Mouse (Mus musculus) gastrocnemius, postnatal 25 days (tissue): ENCODE measurements around the gene Tm9sf4. TPM values are rescaled to one million over a fixed set of nuclear protein-coding genes. Genes with fewer than 3 reads are reported as not detected.

Experiments
- DNase-seq: peaks from one replicate; pipeline ENCODE4 v3.0.0; 2022
- total RNA-seq, 2 experiments: library from RNA; stranded (reverse); gene quantifications; 1 replicate in 1 of 2; 2 replicates in 1 of 2; pipeline ENCODE4 v1.2.3; 2021

The Tm9sf4 gene
- total RNA-seq, 2 experiments from 2014 or later: 33.7 to 34.9 TPM

GRCm38 (mm10) chr2:153215421-153215820, 54.3 kb downstream of the Tm9sf4 start:
- no peak for DNase-seq

DNA sequence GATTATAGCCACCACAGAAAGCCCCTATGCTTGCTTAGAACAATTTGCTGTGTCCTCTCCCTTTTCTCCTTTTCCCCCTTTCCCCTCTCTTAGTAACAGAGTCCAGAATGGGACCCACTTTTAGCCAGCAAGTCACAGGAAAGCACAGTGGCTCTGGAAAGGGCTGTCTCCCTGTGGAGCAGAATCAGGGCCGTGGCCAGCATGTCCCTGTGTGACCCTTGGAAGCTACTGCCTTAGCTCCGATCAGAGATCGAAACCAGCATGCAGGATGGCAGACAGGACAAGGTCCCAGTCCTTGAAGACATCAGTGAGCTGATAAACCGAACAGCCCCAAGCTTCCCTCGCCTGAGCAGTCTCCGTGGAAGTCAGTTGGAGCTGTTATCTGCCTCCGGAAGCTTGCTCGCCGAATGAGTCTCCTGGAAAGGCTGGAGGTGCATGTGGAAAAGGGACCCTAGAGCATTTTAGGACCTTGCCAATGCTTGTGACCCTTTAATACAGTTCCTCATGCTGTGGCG, 56.8 kb downstream of the Tm9sf4 start:
- DNase-seq: no peak

DNA sequence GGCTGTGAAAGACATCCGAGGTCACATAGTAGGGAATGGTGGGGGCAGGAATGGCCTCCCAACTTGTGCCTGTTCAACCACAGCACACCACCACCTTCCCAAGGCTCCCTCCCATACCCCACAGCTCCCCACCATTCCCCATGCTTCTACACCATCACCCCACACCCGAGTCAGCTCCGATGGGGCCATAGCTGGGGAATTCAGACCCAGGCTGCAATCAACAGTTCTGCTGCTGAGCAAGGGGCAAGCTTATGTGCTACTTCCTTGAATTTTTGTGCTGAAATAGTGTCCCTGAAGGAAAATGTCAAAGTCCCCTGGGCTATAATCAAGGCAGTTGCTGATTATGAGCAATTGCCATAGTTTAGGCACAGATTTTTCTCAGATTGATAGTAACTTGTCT, 57.4 kb downstream of the Tm9sf4 start:
- no peak for DNase-seq

DNA sequence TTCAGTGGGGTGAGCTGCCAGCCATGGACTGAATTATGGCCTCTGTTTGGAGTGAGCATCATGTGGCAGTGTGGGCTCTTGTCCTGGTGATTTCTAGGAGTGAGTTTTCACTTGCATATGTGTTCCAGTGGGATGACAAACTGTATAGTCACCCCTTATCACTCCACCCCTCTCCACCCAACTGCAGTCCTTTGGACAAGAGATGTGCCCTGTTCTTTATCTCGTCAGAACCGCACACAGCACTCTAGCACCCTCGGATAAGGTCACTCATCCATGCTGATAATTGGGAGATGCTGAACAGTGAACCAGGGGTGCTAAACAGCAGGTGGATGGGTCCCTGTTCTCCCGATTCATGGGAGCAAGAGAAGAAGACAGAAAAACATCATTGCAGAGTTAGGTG, 60.5 kb downstream of the Tm9sf4 start:
- no peak for DNase-seq

DNA sequence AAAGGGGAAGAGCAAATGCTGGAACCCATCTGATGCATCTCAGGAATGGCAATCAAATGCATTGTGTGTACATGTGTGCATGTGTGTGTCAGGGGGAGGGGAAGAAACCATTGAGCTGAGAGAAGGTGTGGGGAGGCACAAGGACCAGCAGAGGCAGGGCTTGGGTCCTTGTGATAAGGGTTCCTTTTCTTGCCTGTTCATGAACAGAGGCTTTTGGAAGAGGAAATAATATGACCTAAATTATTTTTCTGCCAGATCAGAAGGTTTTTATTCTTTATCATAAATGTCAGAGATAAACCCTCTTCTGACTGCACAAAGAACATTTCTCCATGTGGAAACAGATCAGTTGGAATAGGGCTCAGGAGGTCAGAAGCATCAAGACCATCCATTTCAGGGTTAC, 61.0 kb downstream of the Tm9sf4 start:
- DNase-seq: no peak

- no peak for DNase-seq
These were observed 61.5 kb downstream of the Tm9sf4 start for GRCm38 (mm10) chr2:153222566-153222965.

- DNase-seq: peak; percentile 18
These were observed 64.0 kb downstream of the Tm9sf4 start, which contains the start of gene Tspyl3 for GRCm38 (mm10) chr2:153224946-153225594. TSS of gene Tspyl3 (minus strand) at chr2:153225441.

DNA sequence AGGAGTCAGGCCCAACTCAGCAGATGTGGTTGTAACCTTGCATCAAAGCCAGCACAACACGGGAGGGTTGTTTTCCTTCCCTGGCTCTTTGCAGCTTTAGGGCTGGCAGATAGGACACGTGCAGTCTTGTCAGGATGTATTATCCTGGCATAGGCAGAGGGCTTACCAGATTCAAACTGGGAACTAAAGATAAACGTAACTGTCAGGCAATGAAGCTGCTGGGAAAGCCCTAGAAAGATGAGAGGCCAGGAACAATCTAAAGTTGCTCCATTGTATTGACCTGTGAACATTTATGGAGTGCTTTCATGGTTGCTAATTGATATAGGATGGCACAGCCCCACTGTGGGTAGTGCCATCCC, 64.5 kb downstream of the Tm9sf4 start:
- DNase-seq: no peak

DNA sequence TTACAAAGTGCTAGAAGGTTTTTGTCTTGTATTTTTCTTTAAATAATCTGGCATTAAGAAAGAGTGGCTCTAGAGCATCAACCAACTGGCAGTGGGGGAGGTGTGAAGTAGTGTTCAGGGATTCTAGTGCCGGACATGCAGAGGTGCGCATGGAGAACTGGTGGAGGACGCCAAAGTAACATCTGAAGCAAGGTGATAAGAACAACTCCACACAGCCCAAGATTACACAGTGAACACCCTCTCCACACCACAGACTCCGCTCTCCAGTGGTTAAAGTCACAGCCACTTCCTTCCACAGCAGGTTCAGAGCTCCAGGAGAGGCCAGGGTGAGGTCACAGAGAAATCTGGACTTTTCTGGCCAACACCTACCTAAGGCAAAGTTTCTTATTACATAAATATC, 66.9 kb downstream of the Tm9sf4 start:
- no peak for DNase-seq

GRCm38 (mm10) chr2:153228523-153228922, 67.4 kb downstream of the Tm9sf4 start:
- DNase-seq: no peak

DNA sequence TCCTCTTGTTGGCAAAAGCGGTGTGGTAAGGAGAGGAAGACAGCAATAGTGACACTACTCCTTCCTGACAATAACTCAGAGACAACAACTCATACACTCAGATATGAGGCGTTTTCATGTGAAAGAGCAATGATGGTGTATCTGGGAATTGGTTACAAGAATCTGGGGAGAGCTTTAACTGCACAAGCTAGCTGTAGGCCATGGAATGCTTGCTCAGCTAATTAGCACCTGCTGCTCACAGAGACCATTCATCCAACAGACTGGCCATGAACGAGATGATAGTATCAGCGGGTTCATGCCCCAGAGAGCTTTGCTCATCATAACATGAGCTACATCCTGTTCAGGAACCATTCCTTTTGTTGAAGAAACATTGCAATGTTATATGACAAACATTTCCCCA, 76.1 kb downstream of the Tm9sf4 start:
- DNase-seq: no peak

DNA sequence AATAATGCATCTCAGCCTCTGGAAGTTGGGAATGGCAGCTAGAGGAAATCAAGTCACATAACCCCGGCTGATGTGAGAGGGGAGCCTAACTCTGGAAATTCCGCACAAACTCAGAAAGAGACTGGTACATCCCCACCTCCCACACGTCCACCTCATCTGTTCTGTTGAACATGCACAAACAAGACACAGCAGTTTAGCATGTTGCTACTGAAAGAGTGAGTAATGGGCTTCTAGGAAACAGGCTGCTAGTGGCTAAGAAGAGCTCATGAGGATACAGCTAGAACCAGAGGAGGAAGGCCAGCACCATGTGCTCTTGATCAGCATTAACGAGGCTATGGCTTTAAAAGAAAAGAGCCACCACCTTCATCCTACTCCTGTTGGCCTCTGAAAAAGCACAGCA, 76.8 kb downstream of the Tm9sf4 start:
- DNase-seq: no peak

- DNase-seq: no peak
These were observed 77.3 kb downstream of the Tm9sf4 start for GRCm38 (mm10) chr2:153238406-153238805.

DNA sequence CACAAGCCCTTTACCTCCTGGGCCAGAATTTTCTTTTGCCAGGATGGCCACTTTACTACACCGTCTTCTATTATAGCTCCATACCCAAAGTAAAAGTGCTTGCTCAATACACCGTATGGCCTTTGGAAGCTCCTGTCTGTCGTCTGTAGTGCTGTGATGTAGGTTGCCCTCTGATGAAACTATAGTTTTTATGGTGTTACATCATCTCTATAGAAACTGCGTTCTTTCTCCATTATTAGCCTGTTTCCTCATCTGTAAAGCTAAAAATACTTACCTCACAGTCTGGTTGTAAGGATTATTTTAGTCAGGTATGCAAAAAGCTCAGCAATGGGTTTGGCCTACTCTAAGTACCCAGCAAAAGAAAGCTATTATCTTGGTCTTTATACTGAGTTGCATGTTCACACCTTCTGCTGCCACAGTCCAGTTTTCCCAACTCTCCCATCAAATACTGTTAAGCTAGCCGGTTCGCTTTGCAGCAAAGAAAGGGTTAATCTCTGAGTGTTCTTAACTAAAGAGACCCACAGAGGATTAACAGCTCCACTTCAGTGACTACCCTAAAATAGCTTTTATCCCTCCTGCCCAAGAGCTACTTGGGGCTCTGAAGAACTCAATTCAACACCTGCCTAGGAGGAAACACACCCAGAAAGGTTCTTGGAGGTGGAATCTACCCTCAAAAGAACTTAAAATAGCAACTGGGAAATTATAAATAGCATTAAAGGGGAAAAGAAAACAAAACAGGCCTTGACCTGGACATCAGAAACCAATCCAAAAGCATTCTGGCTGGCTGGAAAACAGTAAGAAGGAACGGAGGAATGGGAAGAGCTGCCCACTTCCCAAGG, 78.1 kb downstream of the Tm9sf4 start:
- DNase-seq: no peak

DNA sequence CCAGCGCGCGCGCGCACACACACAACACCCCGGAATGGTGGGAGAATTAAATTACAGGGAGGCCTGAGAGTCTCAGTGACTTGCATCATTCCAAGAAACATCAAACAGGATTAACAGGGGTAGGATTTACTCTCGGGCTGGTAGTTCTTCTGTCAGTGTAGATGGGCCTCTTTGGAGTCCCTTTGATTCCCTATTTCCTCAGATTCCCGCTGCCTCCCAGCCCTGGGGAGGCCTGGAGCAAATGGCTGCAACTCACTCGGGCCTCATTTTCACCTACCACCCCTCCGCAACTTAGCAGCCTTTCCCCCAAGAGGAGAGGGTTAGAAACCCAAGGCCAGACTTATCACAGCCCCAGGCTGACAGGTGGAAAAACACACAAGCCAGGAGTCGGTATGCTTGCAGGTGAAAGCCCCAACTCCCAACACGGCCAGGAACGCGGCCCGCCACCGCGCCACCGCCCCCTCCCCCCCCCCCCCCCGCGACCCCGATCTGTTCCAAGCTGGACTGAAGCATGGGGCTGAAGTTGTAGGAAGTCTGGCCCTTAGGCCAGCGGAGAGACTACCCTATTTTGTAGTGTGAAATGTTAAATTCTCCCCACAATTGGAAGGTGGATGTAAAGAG, 78.9 kb downstream of the Tm9sf4 start:
- DNase-seq: no peak

DNA sequence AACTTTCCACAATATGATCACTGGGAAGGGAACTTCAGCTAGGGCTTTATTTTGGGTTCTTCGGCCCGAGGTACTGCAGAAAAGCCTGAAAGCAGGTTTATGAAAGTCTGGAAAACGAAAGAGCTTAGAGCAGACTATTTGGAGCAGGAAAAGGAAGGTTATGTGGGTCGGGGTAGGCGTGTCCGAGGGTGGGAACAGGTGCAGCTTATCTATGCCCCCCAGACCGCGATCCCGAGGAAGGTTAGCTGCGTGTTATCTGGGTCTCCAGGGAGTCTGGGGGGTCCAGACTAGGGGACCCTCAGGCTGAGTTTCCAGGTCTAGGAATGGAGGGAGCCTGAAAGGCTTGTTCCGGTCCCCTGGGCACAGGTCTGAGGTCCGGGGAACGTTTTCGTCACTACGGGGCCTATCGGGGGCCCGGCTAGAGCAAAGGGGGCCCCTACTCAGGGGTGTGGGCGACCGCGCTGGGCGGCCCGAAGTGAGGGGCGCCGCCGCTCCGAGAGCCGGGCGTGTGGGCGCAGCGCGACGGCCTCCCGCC, 79.7 kb downstream of the Tm9sf4 start:
- DNase-seq: no peak

- peak; percentile 94 for DNase-seq
These were observed 80.3 kb downstream of the Tm9sf4 start, which contains the start of the genes Plagl2 and Pofut1 for GRCm38 (mm10) chr2:153241250-153242014. TSS of gene Plagl2 (minus strand) at chr2:153241426. TSS of gene Pofut1 (plus strand) at chr2:153241533.

DNA sequence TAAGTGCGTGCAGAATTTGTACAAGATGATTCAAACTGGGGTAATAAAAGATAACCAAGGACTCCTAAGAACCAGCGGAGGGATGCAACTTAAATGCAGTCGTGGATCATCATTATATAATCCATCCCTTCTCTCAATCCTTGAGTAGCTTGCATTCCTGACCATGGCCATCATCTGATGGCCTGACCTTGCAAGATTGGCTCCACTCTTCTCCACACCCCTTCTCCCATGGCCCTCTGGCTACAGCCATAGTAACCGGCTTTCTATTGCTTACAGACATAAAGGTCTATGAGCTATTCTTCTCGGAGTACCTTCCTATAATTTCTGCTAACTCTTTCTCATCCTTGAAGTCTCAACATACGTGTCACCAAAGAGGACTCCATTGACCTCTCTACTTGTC, 81.1 kb downstream of the Tm9sf4 start:
- DNase-seq: no peak

- DNase-seq: no peak
These were observed 88.6 kb downstream of the Tm9sf4 start for GRCm38 (mm10) chr2:153249751-153250150.

DNA sequence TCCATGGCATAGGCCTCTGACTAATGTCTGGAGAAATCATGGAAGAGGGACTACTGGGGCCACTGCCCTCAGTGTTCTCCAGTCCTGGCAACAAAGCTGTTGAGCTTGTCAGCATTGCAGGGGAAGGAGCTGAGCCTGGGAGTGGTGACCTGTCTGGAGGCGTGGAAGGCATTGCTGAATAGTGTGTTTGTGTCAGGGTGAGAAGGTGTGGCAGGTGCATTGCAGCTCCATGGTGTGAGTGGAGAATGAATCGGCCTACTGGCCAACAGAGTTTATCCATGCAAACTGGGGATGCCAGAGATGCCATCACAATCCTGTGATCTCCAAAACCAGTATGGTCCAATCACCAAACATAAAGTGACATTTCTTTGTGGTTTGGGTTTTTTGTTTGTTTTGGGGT, 95.5 kb downstream of the Tm9sf4 start:
- DNase-seq: no peak

- no peak for DNase-seq
These were observed 98.1 kb downstream of the Tm9sf4 start for GRCm38 (mm10) chr2:153259030-153259863.
